Mouse (Mus musculus) myocyte (in vitro differentiated cells): ENCODE measurements at regions not wholly inside any gene's neighbourhood (a gene's known extent, or its start where the extent isn't known, plus 50 kb on each side); places are given as distances from the start of the nearest gene placed in this dataset.
"Not testable (repeated sequence)": the region's sequence is repeated elsewhere in the genome, so short reads cannot be mapped to it uniquely, and the experiment has no call there.

Experiments
- H3K27me3 ChIP-seq: one replicate; pipeline ENCODE4 v1.6.1; 2011; ENCODE audit not compliant: control insufficient read depth, insufficient read depth, insufficient read length
- H3K36me3 ChIP-seq: one replicate; pipeline ENCODE4 v1.6.1; 2011; ENCODE audit not compliant: control insufficient read depth, insufficient read depth
- H3K4me2 ChIP-seq: one replicate; pipeline ENCODE4 v1.6.1; 2011; ENCODE audit warnings: low read depth, control low read depth
- H3K4me3 ChIP-seq: one replicate; pipeline ENCODE4 v1.5.1; 2011; ENCODE audit warnings: mild to moderate bottlenecking, control low read depth, moderate library complexity
- H3K79me2 ChIP-seq: one replicate; pipeline ENCODE4 v1.6.1; 2011; ENCODE audit not compliant: control insufficient read depth, insufficient read depth
- H3ac ChIP-seq: one replicate; pipeline ENCODE4 v1.6.1; 2011; ENCODE audit not compliant: control insufficient read depth, insufficient read length
- CEBPB ChIP-seq: IDR thresholded peaks from 2 replicates; pipeline ENCODE4 v1.6.1; 2011; ENCODE audit warnings: mild to moderate bottlenecking, moderate library complexity; ENCODE audit not compliant: poor library complexity, insufficient read depth, severe bottlenecking
- E2F4 ChIP-seq: IDR thresholded peaks from one replicate; pipeline ENCODE4 v1.6.1; 2011; ENCODE audit warnings: mild to moderate bottlenecking, control low read depth, moderate library complexity; ENCODE audit not compliant: insufficient read depth
- MAX ChIP-seq: IDR thresholded peaks from one replicate; pipeline ENCODE4 v1.6.1; 2011; ENCODE audit warnings: low read depth, mild to moderate bottlenecking, control low read depth
- MYOD1 ChIP-seq, 3 experiments: IDR thresholded peaks; one replicate each; pipeline ENCODE4 v1.6.1; 2011; ENCODE audit warnings: control low read depth in 2 of 3, low read depth in 2 of 3, mild to moderate bottlenecking in 2 of 3, moderate library complexity in 1 of 3; ENCODE audit not compliant: insufficient read length in 2 of 3, control insufficient read depth in 1 of 3
- MYOG ChIP-seq, 3 experiments: IDR thresholded peaks; one replicate each; pipeline ENCODE4 v1.6.1; 2011; ENCODE audit warnings: control low read depth in 2 of 3, low read depth in 2 of 3, mild to moderate bottlenecking in 2 of 3; ENCODE audit not compliant: insufficient read length in 2 of 3, control insufficient read depth in 1 of 3, insufficient read depth in 1 of 3
- POLR2A ChIP-seq: IDR thresholded peaks from one replicate; pipeline ENCODE4 v1.6.1; 2011; ENCODE audit warnings: low read depth, mild to moderate bottlenecking, control low read depth, moderate library complexity; ENCODE audit not compliant: insufficient read length
- POLR2AphosphoS2 ChIP-seq: IDR thresholded peaks from one replicate; pipeline ENCODE4 v1.6.1; 2011; ENCODE audit warnings: low read depth, control low read depth; ENCODE audit not compliant: insufficient read length
- REST ChIP-seq: IDR thresholded peaks from one replicate; pipeline ENCODE4 v1.6.1; 2011; ENCODE audit warnings: mild to moderate bottlenecking, control low read depth, moderate library complexity; ENCODE audit not compliant: insufficient read depth, insufficient read length
- SRF ChIP-seq: IDR thresholded peaks from one replicate; pipeline ENCODE4 v1.6.1; 2011; ENCODE audit warnings: low read depth; ENCODE audit not compliant: control insufficient read depth, insufficient read length
- TCF12 ChIP-seq: IDR thresholded peaks from one replicate; pipeline ENCODE4 v1.6.1; 2011; ENCODE audit warnings: mild to moderate bottlenecking, control low read depth; ENCODE audit not compliant: poor library complexity, insufficient read depth, severe bottlenecking
- TCF3 ChIP-seq: IDR thresholded peaks from one replicate; pipeline ENCODE4 v1.6.1; 2011; ENCODE audit warnings: low read depth, control low read depth; ENCODE audit not compliant: insufficient read length
- USF1 ChIP-seq: IDR thresholded peaks from one replicate; pipeline ENCODE4 v1.6.1; 2011; ENCODE audit warnings: low read depth, mild to moderate bottlenecking, control low read depth, moderate library complexity

DNA sequence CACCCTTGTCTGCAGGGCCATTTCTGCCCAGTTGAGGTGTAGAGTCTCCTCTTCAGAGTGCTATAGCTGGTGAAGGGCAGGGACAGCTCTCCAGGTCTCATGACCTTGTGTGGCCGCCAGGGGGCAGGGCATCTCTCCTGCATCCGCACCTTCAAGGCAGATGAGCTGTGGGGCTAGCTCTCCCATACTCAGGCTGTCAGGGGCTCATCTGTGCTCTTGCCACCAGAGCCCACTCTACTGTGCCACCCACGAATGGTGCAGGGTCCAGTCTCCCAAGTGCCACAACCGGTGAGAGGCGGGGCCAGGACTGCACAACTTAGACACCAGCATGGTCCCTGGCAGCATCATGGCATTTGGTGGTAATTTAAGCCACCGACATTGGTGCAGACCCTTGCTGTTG is 111.3 kb downstream of the Syt10 start:
- H3ac ChIP-seq, result no peak overlapping the region
- no peaks in the 10 kb centered on the region for H3K36me3 ChIP-seq
- no peak for TF ChIP-seq TCF12
- no peak for TF ChIP-seq TCF3
- TF ChIP-seq E2F4, result no peak
- no peak for TF ChIP-seq CEBPB
- TF ChIP-seq MYOD1 (IDR thresholded peaks at IDR 0.05; ENCODE audit: control insufficient read depth in 1 of 3, insufficient read length in 2 of 3, low read depth in 2 of 3), result no peak
- TF ChIP-seq POLR2AphosphoS2, result no peak
- TF ChIP-seq MYOG (IDR thresholded peaks at IDR 0.05; ENCODE audit: control insufficient read depth in 1 of 3, insufficient read depth in 1 of 3, insufficient read length in 2 of 3, low read depth in 2 of 3), result no peak
- no peak for TF ChIP-seq USF1
- TF ChIP-seq REST, result no peak
- no peaks in the 10 kb centered on the region for H3K27me3 ChIP-seq
- H3K79me2 ChIP-seq, result no peaks in the 10 kb centered on the region
- no peak overlapping the region for H3K4me3 ChIP-seq
- no peak overlapping the region for H3K4me2 ChIP-seq

DNA sequence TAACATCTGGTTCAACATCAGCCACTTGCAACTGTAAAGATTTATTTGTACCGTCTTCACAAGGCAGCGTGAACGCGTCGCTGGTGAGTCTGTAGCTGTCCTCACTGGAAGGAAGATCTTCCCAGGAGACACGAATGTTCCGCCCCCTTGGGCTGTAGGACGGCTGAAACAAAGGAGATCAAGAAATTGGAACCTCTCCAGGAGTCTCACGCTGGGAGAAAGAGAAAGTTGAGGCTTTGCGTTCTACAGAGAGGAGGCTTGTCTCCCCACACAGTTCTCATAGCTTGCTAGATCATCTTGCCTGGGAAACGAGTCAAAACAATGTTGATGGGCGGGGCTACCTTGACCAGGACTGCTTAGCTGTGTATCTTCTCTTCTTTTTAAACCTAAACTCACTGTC is 117.3 kb downstream of the Syt10 start:
- Histone ChIP-seq H3K79me2 (no peaks in the 10 kb centered on the region), H3K36me3 (no peaks in the 10 kb centered on the region), H3K27me3 (no peaks in the 10 kb centered on the region), H3ac (no peak overlapping the region), H3K4me2 (peak overlapping the region; percentile 60), H3K4me3 (no peak overlapping the region)
- TF ChIP-seq SRF, result no peak
- TF ChIP-seq MAX, result no peak
- TF ChIP-seq POLR2A, result no peak
- TF ChIP-seq CEBPB, result no peak
- TF ChIP-seq MYOG (IDR thresholded peaks at IDR 0.05; ENCODE audit: control insufficient read depth in 1 of 3, insufficient read depth in 1 of 3, insufficient read length in 2 of 3, low read depth in 2 of 3), result no peak
- TF ChIP-seq MYOD1 (IDR thresholded peaks at IDR 0.05; ENCODE audit: control insufficient read depth in 1 of 3, insufficient read length in 2 of 3, low read depth in 2 of 3), result no peak
- no peak for TF ChIP-seq E2F4
- no peak for TF ChIP-seq POLR2AphosphoS2
- no peak for TF ChIP-seq REST

DNA sequence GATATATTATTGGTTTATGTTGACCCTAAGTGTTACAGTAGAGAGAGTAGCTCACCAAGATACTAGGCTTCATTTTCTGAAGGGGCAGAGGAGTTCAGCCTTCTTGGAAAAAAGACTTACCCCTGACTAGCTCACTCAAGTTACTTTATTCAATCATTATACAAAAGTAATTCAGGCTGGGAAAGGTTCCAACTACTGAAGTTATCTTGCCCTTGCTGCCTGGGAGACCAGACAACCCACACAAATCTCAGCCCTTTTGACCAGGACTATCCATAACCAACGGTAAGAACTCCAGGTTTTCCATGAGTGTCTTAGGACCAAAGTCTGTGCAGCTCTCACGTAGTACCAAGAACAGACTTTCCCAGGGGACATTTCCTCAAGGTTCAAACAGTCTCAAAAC is 105.5 kb upstream of the Rabl2 start:
- H3K36me3 ChIP-seq, result no peaks in the 10 kb centered on the region
- no peaks in the 10 kb centered on the region for H3K79me2 ChIP-seq
- no peak overlapping the region for H3K4me2 ChIP-seq
- no peak overlapping the region for H3K4me3 ChIP-seq
- H3K27me3 ChIP-seq, result no peaks in the 10 kb centered on the region
- no peak for TF ChIP-seq E2F4
- TF ChIP-seq MYOD1 (IDR thresholded peaks at IDR 0.05; ENCODE audit: control insufficient read depth in 1 of 3, insufficient read length in 2 of 3, low read depth in 2 of 3), result no peak
- TF ChIP-seq SRF, result no peak
- TF ChIP-seq USF1, result no peak
- TF ChIP-seq CEBPB, result no peak
- TF ChIP-seq TCF3, result no peak
- no peak for TF ChIP-seq POLR2A
- no peak for TF ChIP-seq TCF12
- no peak for TF ChIP-seq MAX
- no peak for TF ChIP-seq POLR2AphosphoS2
- TF ChIP-seq REST, result no peak
- TF ChIP-seq MYOG (IDR thresholded peaks at IDR 0.05; ENCODE audit: control insufficient read depth in 1 of 3, insufficient read depth in 1 of 3, insufficient read length in 2 of 3, low read depth in 2 of 3), result no peak
- no peak overlapping the region for H3ac ChIP-seq

DNA sequence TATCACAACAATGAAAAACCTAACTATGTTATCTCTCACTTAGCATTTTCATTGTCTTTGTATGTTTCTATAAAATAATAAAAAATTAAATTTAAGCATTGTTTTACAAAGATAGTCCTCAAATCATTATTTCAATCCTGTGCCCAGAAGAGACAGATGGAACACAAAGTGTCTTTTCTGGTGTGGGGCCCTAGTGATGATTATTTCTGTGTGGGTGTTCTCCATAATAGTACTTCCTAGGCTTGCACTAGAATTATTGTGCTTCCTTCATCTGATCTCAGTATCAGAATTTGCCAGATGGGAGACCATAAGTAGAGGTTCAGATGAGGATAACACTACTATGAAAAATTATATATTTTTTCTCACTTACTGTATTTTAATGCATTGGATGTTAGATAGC is 84.6 kb upstream of the Rabl2 start:
- no peak for TF ChIP-seq TCF3
- Histone ChIP-seq H3K4me2 (no peak overlapping the region), H3K36me3 (no peaks in the 10 kb centered on the region), H3K27me3 (no peaks in the 10 kb centered on the region), H3K79me2 (no peaks in the 10 kb centered on the region), H3K4me3 (no peak overlapping the region), H3ac (no peak overlapping the region)

DNA sequence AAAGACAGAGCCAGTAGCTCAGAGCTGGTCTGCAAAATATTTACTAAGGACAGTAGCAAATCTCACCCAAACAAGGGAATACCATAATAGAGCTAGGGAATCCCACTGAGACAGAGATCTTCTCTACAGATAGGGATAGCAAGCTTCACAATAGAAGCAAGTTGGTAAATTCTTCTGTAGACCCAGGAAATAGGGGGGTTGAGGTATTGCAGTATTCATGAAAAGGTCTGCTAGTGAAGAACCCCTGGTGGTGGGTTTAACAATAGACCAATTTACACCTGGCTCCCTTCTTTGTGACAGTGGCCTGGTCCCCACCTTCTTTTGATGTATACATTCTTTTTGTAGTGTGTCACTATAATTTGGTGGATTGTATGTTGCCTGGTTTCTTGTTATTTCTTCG is 64.8 kb upstream of the Rabl2 start:
- not testable (repeated sequence) for H3K79me2 ChIP-seq, H3K36me3 ChIP-seq, H3ac ChIP-seq, H3K4me2 ChIP-seq, H3K4me3 ChIP-seq, H3K27me3 ChIP-seq
